Mouse (Mus musculus) stomach, embryonic 16.5 days (tissue): ENCODE measurements around the gene Rasef. TPM values are rescaled to one million over a fixed set of nuclear protein-coding genes. Genes with fewer than 3 reads are reported as not detected.
"Not testable (repeated sequence)": the region's sequence is repeated elsewhere in the genome, so short reads cannot be mapped to it uniquely, and the experiment has no call there.

Experiments
- ATAC-seq: fragments of 200-750 bp; cut with Nextera tagmentation; 2 replicates; pipeline ENCODE4 v1.8.0; 2017; ENCODE audit warnings: moderate number of reproducible peaks, moderate TSS enrichment; ENCODE audit not compliant: insufficient read depth, low FRiP score
- H3K27ac ChIP-seq: fragments of 300-500 bp; sonication (generic); 2 replicates; pipeline ENCODE4 v1.5.1; 2014; ENCODE audit warnings: low read length
- H3K27me3 ChIP-seq: fragments of 300-500 bp; sonication (generic); 2 replicates; pipeline ENCODE4 v1.6.1; 2014; ENCODE audit warnings: low read length, control low read depth, mixed read lengths; ENCODE audit not compliant: control insufficient read depth, insufficient read depth
- H3K36me3 ChIP-seq: fragments of 300-500 bp; sonication (generic); 2 replicates; pipeline ENCODE4 v1.6.1; 2014; ENCODE audit warnings: low read length; ENCODE audit not compliant: control insufficient read depth, insufficient read depth
- H3K4me1 ChIP-seq: fragments of 300-500 bp; sonication (generic); 2 replicates; pipeline ENCODE4 v1.6.1; 2014; ENCODE audit warnings: low read length, control low read depth, mixed read lengths; ENCODE audit not compliant: control insufficient read depth, insufficient read depth
- H3K4me2 ChIP-seq: fragments of 300-500 bp; sonication (generic); 2 replicates; pipeline ENCODE4 v1.6.1; 2014; ENCODE audit warnings: low read depth, low read length, mixed read lengths
- H3K4me3 ChIP-seq: fragments of 300-500 bp; sonication (generic); replicated peaks from 2 replicates; pipeline ENCODE4 v1.5.1; 2014; ENCODE audit warnings: mild to moderate bottlenecking, low read length
- H3K9ac ChIP-seq: fragments of 300-500 bp; sonication (generic); 2 replicates; pipeline ENCODE4 v1.6.1; 2014; ENCODE audit warnings: low read length
- H3K9me3 ChIP-seq: fragments of 300-500 bp; sonication (generic); replicated peaks from 2 replicates; pipeline ENCODE4 v1.6.1; 2016; ENCODE audit warnings: low read length, control low read depth; ENCODE audit not compliant: control insufficient read depth
- WGBS: fragments of 180-500 bp; shearing (Covaris S2); extraction: QIAGEN DNeasy Blood & Tissue Kit; methylation state at CpG from one replicate; pipeline ENCODE4 v1.1.7; 2014; 5-methylcytosine and 5-hydroxymethylcytosine counted together
- polyA plus RNA-seq: library from polyadenylated mRNA; unstranded; fragments of >200 nt; fragmentation: Nextera tagmentation; extraction: Ambion mirVana; gene quantifications from 2 replicates; pipeline ENCODE4 v1.2.1, GENCODE M21; 2015

Gene Rasef
- polyA plus RNA-seq, 1 experiment from 2014 or later, result 9.8 TPM

DNA sequence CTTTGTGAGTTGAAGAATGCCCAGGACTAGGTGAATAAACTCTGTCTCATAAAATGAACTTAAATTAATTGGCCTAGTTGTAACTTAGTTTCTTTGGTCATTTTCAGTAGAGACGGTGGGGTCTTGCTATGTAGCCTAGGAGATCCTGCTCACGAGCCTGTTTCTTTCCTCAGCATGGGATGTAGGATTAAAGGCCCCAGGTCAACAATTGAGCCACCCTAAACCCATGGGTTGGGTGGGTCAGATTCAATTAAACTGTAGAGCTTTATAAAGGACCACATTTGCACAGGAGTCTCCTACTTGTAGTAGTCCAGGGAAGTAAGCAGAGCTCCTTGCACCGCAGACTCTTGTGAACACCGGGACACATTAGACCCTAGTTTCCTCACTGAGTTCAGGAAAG lies 122.7 kb downstream of the Rasef start, which contains the start of gene Gm11239:
Gene Gm11239, plus strand, starts transcription at position 301 of the 400 bp plus-strand sequence.
- not testable (repeated sequence) for H3K9ac ChIP-seq, H3K4me2 ChIP-seq, H3K4me3 ChIP-seq, H3K36me3 ChIP-seq, H3K4me1 ChIP-seq, ATAC-seq, H3K27ac ChIP-seq, H3K27me3 ChIP-seq, H3K9me3 ChIP-seq
- WGBS, result no CpG with 5 or more reads among the region's 4 CpGs

Other genes starting within 250 kb of the Rasef start
- not detected in 2 replicates for gene Gm11238, start 183.1 kb downstream of the Rasef start, polyA plus RNA-seq
- not detected in 2 replicates for gene Gm11237, start 168.0 kb downstream of the Rasef start, polyA plus RNA-seq
- gene Gm11236, start 152.9 kb downstream of the Rasef start, polyA plus RNA-seq, result not detected in 2 replicates
- not detected in 2 replicates for gene Gm11239, start 122.6 kb downstream of the Rasef start, polyA plus RNA-seq
- not detected in 2 replicates for gene Gm428, start 107.5 kb downstream of the Rasef start, polyA plus RNA-seq
- not detected in 2 replicates for gene Gm11758, start 85.3 kb upstream of the Rasef start, polyA plus RNA-seq
- not detected in 2 replicates for gene Gm11757, start 100.1 kb upstream of the Rasef start, polyA plus RNA-seq
- gene Gm13871, start 115.0 kb upstream of the Rasef start, polyA plus RNA-seq, result not detected in 2 replicates
- not detected in 2 replicates for gene Gm11756, start 129.8 kb upstream of the Rasef start, polyA plus RNA-seq
- gene 2310002L09Rik, start 159.9 kb upstream of the Rasef start, polyA plus RNA-seq, result 5.3 TPM in 1 of 2 replicates, not detected in the other
- 0.67 and 0.70 TPM in 2 replicates for gene Frmd3, start 222.4 kb upstream of the Rasef start, polyA plus RNA-seq